Mouse (Mus musculus) fat pad, adult 2 months (tissue): ENCODE measurements around the gene Mthfd2.

ENCODE experiments used
- DNase-seq: peaks from one replicate; pipeline ENCODE4 v3.0.0-alpha.2; 2011; ENCODE audit warnings: low read depth, low spot score; ENCODE audit errors: extremely low read depth

The Mthfd2 gene

GRCm38 (mm10) chr6:83273733-83274132, 52.0 kb downstream of the Mthfd2 start:
- DNase-seq, result no peak

GRCm38 (mm10) chr6:83268144-83269010, 57.3 kb downstream of the Mthfd2 start:
- DNase-seq, result peak; percentile 21

- no peak for DNase-seq
These were observed 58.1 kb downstream of the Mthfd2 start for GRCm38 (mm10) chr6:83267616-83268015.

- DNase-seq, result no peak
These were observed 60.1 kb downstream of the Mthfd2 start for GRCm38 (mm10) chr6:83265653-83266052.

GRCm38 (mm10) chr6:83265253-83265652, 60.5 kb downstream of the Mthfd2 start:
- no peak for DNase-seq

- no peak for DNase-seq
These were observed 61.2 kb downstream of the Mthfd2 start for GRCm38 (mm10) chr6:83264516-83264915.
